Mouse (Mus musculus) sigmoid colon, adult 10 weeks (tissue): ENCODE results near the gene Dph7. TPM values are rescaled to one million over a fixed set of nuclear protein-coding genes. Genes with fewer than 3 reads are reported as not detected.

Source experiments
- polyA plus RNA-seq: library from polyadenylated mRNA; stranded (reverse); fragments of 350-450 nt; fragmentation: Illumina TruSeq; extraction: RNeasy Lipid Tissue Mini Kit (QIAGEN cat#74804); gene quantifications from one replicate; pipeline ENCODE4 v1.2.3, GENCODE M21; 2014; ENCODE audit warnings: low read depth, low replicate concordance

Dph7 gene
- polyA plus RNA-seq: 2.6 TPM

DNA sequence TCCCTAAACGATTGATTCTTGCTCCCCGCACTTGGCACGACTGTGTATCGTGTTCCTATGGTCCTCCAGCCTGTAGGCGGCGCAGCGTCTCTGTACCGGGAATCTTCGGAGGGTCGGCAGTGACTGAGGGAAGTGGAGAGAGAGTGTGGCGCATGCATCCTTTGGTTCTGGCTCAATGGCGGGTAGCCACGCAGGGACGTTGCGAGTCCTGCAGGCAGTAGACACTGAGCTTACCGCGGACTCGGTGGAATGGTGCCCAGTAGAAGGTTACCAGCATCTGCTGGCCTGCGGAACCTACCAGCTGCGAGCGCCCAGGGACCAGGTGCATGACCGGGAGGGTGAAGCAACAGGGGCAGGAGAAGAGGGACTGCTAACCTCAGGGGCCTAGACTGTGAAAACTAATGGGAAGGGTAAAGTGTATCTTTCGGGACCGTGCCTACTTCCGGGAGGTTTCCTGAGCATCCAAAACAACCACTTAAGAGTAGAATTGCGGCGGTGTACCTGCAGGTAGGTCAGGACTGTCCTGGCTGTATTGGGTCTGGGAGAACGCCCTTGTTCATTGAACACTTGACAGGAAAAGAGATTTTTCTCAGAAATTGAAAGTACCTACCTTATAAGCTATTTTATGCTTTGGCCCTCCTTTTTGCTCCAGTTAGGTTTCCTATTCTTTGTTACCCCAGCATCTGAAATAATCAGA, at the start of gene Dph7:
TSS of gene Dph7 (plus strand) at position 97 of the 697 bp plus-strand sequence.

DNA sequence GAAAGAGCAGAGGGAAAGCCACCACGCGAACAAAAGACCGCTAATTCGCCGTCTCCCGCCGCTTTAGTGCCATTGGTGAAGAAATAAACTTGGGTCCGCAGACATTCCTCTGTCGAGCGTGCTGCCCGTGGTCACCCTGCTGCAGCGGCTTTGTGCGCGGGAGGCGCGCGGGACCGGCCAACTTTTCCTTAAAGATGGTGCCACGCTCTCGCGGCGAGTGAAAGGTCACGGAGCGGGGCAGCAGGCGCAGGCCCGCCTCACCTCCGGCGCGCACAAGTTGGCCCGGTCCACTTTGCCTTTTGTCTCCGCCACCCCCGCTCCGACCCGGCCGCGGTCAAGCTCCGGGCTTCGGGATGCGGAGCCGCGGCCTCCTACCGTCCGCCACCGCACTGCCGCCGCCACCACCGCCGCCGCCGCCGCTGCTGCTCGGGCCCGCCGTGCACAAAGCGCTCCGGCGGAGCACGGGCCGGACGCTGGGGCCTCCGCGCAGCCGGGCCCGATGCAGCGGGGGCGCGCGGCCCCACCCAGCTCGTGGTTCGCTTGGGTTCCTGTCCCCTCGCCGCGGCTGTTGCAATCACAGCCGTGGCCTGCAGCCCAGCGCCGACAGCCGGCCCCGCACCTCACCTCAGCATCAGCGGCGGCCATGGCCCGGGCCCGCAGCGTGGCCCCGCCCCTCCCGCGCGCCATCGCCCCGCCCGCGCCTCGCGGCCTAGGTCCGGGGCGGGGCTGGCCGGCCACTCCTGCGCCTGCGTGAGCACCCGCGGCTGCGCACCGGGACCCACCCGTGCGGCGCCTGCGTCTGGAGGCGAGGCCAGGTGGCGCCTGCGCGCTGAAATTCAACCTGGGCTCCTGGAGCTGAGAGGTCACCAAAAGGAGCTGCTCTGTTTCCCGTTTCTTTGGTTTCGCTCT, 43.0 kb upstream of the Dph7 start, which contains the start of gene Ehmt1:
TSS of gene Ehmt1 (minus strand) at position 685 of the 909 bp plus-strand sequence.

DNA sequence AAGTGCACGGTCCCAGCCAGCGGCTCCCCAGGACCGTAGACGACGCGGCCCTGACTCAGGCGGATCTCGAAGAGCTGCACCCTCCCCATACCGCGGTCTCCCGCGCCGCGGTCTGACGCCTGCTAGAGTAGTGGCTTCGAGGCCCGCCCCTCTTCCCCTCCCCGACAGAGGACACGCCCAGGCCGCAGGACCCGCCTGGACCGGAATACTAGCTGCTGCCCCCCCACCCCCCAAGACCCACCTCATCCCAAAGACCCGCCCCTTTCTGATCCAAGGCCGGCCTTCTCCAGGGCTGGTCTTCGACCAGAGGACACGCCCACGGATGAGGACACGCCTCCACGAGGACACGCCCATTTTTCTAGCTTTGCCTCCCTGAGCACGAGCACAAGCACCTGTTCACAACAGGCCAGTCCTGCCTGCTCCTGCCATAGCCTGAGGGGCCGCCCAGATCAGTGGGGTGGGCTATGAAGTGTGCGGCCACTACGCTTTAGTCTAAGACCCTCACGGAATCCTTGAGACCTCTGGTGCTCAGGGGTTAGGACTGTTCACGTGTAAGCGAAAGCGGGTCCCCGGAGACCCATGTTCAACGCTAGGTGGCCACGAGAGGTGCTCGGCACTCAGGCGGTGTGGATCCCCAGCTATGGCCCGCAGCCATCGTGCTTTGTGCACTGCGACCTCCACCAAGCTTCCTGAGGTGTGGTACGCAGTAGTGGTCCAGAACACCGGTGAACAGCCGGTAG, 27.0 kb upstream of the Dph7 start, which contains the start of gene Arrdc1:
TSS of gene Arrdc1 (minus strand) at position 196 of the 740 bp plus-strand sequence.

DNA sequence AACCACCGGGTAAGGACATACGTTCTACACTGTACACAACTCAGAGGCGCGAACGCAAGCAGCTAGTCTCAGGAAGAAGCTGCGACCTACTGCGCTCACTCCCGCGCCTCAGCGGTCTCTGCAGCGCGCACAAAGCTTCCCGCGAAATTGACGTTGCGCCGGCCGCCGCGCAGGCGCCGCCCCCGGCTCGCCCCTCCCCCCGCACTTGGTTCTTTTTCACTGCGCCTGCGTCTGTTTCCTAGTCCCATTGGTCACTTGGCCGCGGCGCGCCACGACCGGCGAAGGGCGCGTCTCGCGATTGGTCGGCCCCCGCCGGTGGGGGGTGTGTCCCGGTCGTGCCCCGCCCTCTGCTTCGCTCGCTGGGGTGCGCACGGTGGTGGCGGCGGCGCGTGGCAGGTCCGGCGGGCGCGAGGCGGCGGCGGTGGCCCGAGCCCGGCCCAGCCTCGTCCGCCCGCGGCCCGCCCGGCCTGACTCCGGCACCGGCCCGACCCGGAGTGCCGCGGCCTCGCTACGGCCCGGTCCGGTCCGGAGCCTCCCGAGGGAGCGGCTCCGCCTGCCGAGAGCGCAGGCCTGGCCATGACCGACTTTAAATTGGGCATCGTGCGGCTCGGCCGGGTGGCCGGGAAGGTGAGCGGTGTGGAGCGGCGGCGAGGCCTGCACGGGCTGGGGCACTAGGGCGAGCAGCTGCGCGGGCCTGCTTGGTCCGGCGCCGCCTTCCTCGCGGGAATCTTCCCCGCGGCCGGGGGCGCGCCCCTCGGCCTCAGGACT, 12.6 kb upstream of the Dph7 start, which contains the start of gene Zmynd19:
TSS of gene Zmynd19 (plus strand) at position 372 of the 768 bp plus-strand sequence.

DNA sequence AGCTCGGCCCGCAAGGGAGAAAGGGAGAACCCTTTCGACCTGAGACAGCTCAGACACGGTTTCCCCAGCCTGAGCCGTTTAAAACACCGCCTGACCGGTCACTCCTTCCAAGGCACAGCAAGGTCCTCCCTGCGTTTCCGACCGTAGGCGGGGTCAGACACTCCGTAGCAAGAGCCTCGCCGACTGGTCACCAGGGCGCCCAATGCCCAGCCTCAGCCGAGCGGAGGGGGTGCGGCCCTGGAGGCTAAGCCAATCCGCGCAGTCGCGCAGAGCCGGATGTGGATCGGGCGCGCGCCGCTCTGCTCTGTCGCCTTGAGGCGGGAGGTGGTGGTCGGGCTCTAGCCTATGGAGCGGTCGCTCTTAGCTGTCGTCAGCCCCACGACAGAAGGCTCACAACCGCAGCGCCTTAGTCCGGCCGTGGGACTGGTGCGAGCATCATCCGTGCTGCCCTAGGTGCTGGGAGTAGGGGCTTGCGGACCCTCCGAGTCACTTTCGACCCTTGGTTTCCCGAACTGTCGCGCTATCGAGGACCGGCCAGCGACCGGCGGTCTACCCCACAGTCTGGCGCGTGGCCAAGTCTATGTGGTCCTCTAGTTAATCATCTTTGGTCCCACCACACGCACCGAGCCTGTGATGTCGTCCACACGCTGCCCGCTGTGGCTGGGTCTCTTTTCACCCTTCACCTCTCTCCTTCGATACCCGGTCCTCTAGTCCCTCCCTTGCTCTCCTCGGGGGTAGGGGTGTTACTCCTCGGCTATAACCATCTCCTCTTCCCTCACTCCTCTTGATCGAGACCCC, 12.9 kb downstream of the Dph7 start, which contains the start of gene Mrpl41:
TSS of gene Mrpl41 (minus strand) at position 193 of the 798 bp plus-strand sequence.

DNA sequence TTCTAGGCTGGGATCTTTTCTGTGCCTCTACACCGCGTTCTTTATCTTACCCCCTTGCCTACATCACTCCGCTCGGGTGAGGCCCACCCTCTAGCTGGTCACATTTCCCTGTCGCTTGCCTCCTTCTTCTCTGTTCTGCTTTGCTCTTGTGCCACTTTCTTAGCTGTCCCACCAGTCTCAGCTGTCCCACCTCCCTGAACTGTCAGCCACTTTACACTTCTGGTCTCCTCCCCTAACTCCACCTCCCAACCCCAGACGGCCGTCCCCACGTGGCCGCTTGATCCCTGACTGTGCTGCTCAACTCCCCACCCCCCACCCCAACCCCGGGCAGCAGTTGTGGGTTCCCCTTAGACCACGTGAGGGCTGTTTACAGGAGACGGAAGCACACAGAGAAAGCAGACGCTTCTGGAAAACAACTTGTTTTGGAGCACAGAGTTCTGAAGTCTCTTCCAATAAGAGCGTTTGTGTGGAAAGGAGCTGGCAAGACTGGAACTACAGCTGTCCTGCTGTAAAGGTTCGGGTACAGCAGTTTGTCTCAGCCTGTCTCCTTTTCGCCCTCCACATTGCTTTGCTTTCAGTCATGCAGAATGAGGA, 13.6 kb downstream of the Dph7 start, which contains the start of gene Pnpla7:
TSS of gene Pnpla7 (plus strand) at position 330 of the 594 bp plus-strand sequence.

Other genes starting within 250 kb of the Dph7 start
- gene Cacna1b, start 199.2 kb upstream of the Dph7 start, polyA plus RNA-seq: 2.7 TPM
- gene Ehmt1, start 42.8 kb upstream of the Dph7 start, polyA plus RNA-seq: 22.2 TPM
- gene Arrdc1, start 27.1 kb upstream of the Dph7 start, polyA plus RNA-seq: 36.0 TPM
- gene Zmynd19, start 12.6 kb upstream of the Dph7 start, polyA plus RNA-seq: 6.0 TPM
- 27.3 TPM for gene Mrpl41, start 12.7 kb downstream of the Dph7 start, polyA plus RNA-seq
- gene Pnpla7, start 13.6 kb downstream of the Dph7 start, polyA plus RNA-seq: 4.5 TPM
- 6.8 TPM for gene Nsmf, start 92.0 kb downstream of the Dph7 start, polyA plus RNA-seq
- 39.5 TPM for gene Entpd8, start 117.9 kb downstream of the Dph7 start, polyA plus RNA-seq
- 1.2 TPM for gene Noxa1, start 132.7 kb downstream of the Dph7 start, polyA plus RNA-seq
- 14.4 TPM for gene Nrarp, start 218.4 kb downstream of the Dph7 start, polyA plus RNA-seq
- gene Tor4a, start 234.5 kb downstream of the Dph7 start, polyA plus RNA-seq: 3.9 TPM
- 6.1 TPM for gene Nelfb, start 249.1 kb downstream of the Dph7 start, polyA plus RNA-seq